Mouse (Mus musculus) T-helper 1 cell (primary cell): ENCODE data around the gene Arid4a.

Source experiments
- in situ Hi-C: fragments of 300-600 bp; cut with MboI, MseI; formaldehyde crosslinking; loops from one replicate; pipeline ENCODE4 v1.15.1; 2025; ENCODE audit warnings: high pct_unique_total_duplicates

The Arid4a gene

DNA sequence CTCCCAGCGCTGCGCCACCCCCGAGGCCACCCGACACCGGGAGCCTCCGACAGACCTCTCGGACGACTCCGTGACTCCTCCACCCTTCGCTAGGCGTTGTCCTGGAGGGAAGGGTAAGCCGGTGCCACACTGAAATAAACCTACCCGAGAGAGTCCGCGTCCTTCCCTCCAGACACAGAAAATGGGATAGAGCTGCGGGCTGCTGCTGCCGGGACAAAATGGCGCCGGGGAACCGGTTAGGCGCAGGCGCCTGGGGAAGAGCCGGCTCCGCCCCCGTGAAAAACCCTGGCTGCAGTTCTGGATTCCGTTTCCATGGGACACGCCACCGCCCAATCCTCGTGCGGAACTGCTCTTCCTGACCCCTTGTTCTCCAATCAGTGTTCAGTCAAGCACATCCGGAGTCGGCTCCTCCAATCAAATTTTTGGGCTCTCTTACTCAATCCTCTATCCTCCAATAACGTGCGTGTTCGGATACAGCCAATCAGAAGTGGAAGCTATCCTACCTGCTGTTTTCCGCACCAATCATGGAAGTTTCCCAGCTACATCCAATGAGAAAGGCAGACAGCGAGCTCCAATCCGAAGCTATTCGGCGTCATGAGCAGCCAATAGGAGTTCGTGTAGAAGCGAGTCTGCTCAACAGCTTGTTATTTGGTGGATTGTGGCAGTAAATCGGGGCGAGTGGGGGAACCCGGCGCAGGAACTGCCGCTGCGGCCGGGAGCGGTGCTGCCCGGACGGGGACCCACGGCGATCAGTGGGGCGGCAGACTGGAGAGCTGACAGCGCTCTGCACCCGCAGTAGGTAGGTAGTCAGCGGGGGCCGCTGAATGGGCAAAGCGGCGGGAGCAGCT is at the start of gene Arid4a:
Gene Arid4a, plus strand, starts transcription at position 628 of the 848 bp plus-strand sequence.
- in situ Hi-C loops: no loop called here

GRCm38 (mm10) chr12:70967581-70967980 is 48.2 kb upstream of the Arid4a start:
- in situ Hi-C loops: loop anchor here (25.0 kb wide), 1 partner anchor 1780 kb away; the partner anchor contains the start of genes Dnaaf2, Gm49383, Mgat2 and Rpl36al

DNA sequence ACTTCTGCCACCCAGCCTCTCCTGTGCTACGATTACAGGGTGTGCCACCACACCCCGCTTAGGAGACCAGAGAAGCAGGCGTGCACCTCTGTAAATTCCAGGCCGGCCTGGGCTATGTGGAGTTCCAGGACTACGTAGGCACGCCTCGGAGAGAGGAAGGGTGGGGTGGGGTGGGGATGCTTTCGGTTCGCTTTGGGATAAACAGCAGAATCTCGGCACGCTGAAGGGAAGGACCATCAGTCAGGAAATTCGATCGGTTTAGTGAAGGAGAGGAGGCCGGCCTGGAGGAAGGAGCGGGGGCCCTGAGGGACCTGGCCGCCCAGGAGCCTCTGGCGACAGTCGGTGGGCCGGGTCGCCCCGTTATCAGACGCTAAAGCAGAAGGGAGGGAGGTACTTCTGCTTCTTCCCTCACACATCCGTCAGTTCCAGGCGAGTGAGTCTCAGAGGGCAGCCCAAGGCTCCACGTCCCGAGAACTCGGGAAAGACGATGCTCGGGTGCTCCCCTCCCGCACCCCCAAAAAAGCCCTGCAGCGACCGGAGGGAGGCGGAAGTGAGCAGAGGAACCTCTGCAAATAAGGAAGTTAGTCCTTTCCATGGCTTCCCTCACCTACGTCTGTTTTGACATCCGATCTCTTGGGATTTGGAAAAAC is 47.5 kb upstream of the Arid4a start:
- in situ Hi-C loops: loop anchor here (25.0 kb wide), 1 partner anchor 1781 kb away; the partner anchor contains the start of genes Dnaaf2, Gm49383, Mgat2 and Rpl36al

DNA sequence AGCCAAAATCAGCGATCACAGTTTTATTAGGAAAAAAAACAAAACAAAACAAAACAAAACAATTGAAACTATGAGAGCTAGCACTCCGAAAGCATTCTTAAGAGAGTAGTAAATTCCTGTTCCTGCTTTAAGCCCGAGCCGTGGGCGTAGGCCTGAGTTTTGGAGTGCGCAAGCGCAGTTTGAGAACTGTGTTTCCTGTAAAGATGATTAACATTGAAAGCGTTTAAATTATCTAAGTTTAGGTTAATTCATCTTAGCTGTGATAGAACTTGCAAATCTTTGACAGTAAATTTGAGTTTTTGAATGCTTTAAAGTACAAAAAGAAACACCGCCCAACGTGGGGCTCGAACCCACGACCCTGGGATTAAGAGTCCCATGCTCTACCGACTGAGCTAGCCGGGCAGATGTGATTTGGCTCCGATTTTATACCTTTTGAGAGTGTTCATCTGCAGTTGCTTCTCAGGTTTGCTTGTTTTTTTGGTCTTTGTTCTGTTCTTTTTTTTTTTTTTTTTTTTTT is 46.9 kb upstream of the Arid4a start:
- in situ Hi-C loops: loop anchor here (25.0 kb wide), 1 partner anchor 1782 kb away; the partner anchor contains the start of genes Dnaaf2, Gm49383, Mgat2 and Rpl36al

- in situ Hi-C loops: loop anchor here (25.0 kb wide), 1 partner anchor 1782 kb away; the partner anchor contains the start of genes Dnaaf2, Gm49383, Mgat2 and Rpl36al
Measured at GRCm38 (mm10) chr12:70969485-70970184, 46.2 kb upstream of the Arid4a start.

DNA sequence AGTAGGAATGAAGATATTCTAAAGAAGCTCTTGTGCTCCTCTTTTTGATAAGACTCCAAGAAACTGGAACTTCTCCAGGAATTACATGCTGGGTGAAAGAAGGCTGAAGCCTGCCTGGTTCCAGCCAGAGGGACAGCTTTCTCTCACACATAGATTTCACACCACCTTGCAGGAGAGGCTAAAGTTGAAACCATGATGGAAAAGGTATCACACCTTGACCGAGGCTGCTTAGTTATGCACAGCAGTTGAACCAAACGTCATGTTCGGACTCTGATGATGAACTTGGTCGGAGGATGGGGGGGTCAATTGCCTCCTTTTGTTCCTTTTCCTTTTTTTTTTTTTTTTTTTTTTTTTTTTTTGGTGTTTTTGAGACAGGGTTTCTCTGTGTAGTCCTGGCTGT is 42.0 kb upstream of the Arid4a start:
- in situ Hi-C loops: loop anchor here (25.0 kb wide), 1 partner anchor 1787 kb away; the partner anchor contains the start of genes Dnaaf2, Gm49383, Mgat2 and Rpl36al

DNA sequence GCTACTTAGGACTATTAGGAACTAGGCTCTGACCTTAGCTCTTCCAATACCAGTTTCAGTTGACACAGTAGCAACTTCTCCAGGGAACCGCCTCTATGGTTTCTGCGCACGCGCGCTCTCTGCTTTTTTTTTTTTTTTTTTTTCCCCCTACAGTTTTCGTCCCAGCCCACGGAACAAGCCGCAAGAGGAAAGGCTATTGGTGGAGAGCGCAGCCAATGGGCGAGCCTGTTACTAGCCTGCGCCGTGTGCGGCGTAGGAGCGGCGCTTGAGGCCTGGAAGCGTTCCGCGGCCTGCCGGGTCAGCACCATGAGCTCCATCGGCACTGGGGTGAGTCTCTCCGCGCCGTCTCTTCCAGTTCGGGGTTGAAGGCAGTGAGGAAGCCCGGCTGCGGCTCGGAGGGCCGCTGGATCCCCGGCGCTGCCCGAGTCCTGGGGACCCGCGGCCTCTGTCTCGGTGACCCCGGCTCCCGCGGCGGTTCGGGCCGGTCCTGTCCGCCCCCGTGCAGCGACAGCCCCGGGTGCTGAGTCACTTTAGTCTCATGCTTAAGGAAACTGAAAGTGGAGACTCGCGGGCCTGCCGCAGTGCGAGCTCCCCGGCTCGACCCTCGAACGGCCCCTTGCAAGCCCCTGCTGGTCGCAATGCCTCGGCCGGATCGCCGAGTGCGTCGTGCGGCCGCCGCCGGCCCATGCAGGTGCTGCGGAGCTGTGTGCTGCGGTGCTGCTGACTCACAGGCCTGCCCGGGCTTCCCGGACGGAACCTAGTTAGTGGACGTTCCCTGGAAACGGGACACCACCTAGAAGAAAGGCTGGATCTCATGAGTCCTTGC is 41.1 kb upstream of the Arid4a start, which contains the start of gene Psma3:
Gene Psma3, plus strand, starts transcription at position 181 of the 826 bp plus-strand sequence.
- in situ Hi-C loops: loop anchor here (25.0 kb wide), 2 partner anchors 1662 to 1787 kb away; partner anchors contain the start of genes Dnaaf2, Gm49383, Mgat2 and Rpl36al

DNA sequence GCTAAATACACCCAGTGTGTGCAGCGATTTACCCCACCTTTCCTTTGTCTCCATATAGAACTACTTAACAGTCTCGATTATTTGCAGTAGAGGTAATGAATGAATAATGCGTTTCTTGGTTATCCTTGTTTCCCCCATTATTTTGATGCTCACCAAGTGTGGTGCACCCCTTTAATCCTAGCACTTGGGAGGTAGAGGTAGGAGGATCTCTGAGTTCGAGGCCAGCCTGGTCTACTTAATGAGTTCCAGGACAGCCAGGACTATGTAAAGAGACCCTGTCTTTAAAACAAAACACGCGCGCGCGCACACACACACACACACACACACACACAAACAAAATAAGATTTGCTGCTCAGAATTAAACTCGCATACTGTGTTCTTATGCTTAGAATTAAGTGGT is 40.4 kb upstream of the Arid4a start:
- in situ Hi-C loops: loop anchor here (25.0 kb wide), 1 partner anchor 1663 kb away; no protein-coding TSS in a partner anchor

GRCm38 (mm10) chr12:70975891-70976290 is 39.9 kb upstream of the Arid4a start:
- in situ Hi-C loops: loop anchor here (25.0 kb wide), 1 partner anchor 1664 kb away; no protein-coding TSS in a partner anchor

GRCm38 (mm10) chr12:70978345-70978744 is 37.4 kb upstream of the Arid4a start:
- in situ Hi-C loops: loop anchor here (25.0 kb wide), 1 partner anchor 1666 kb away; no protein-coding TSS in a partner anchor

- in situ Hi-C loops: loop anchor here (25.0 kb wide), 1 partner anchor 1673 kb away; no protein-coding TSS in a partner anchor
Measured at GRCm38 (mm10) chr12:70984855-70985550, 30.8 kb upstream of the Arid4a start.

- in situ Hi-C loops: loop anchor here (25.0 kb wide), 1 partner anchor 1685 kb away; no protein-coding TSS in a partner anchor
Measured at GRCm38 (mm10) chr12:70997225-70997624, 18.6 kb upstream of the Arid4a start.

DNA sequence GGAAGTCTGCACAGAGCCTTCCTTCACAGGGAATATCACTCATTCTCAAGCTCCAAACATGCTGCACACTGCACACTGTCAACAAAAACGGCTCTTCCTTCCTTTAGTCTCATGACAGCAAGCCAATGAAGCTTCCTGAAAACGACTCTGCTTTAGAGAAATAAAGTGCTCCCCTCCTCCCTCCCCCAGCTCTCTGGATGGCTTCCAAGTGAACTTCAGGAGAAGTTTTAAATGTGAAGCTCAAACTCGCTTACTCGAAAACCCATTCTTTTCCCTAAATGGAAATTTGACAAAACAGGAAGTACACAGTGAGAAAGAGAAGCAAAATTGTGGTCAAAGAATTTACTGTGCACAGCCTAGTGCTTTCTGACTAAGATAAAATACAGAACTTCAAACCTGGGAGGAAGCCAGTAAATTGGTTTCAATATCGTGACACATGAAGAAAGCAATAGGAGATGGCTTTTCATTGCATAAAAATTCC is 16.3 kb upstream of the Arid4a start:
- in situ Hi-C loops: loop anchor here (25.0 kb wide), 1 partner anchor 1687 kb away; no protein-coding TSS in a partner anchor

GRCm38 (mm10) chr12:71000344-71000743 is 15.4 kb upstream of the Arid4a start:
- in situ Hi-C loops: no loop called here

DNA sequence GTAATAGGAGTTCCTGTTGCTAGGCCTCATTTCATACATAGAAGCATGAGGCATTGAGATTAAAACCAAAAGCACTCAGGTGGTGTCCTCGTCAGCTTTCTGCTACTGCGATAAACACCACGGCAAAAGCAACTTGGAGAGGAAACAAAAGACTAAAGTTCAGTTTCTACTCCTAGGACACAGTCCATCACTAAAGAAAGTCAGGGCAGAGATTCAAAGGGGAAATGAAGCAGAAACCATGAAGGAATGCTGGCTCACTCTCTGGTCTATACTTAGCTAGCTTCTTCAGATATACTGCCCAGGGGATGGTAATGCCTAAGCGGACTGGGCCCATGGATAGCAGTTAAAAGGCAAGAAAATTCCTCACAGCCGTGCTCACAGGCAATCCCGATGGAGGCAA is 14.3 kb upstream of the Arid4a start:
- in situ Hi-C loops: no loop called here

DNA sequence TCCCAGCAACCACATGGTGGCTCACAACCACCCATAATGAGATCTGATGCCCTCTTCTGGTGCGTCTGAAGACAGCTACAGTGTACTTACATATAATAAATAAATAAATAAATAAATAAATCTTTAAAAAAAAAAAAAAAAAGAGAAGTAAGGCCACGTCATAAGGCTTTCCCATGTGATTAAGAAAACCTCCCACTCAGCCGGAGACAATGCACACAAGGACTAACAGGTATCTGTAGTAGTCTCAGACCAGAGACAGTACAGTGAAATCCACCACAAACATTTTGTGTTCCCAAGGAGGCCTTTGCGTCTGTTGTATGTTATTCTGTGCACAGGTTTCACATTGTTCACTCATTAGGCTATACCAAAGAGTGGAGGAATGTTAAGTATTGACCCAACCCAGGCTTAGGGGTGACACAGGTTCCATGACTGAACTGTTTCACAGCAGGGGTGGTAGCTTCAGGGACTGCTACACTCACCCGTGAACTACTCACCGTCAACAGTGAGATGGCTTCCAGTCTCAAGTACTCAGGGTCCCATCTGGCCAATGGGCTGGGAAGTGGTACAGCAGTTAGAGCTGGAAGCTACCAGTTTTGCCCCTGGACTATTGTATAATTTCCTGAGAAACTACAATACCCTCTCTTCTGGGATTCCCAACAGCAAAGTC is 11.9 kb upstream of the Arid4a start:
- in situ Hi-C loops: no loop called here

GRCm38 (mm10) chr12:71006141-71006540 is 9.6 kb upstream of the Arid4a start:
- in situ Hi-C loops: no loop called here

DNA sequence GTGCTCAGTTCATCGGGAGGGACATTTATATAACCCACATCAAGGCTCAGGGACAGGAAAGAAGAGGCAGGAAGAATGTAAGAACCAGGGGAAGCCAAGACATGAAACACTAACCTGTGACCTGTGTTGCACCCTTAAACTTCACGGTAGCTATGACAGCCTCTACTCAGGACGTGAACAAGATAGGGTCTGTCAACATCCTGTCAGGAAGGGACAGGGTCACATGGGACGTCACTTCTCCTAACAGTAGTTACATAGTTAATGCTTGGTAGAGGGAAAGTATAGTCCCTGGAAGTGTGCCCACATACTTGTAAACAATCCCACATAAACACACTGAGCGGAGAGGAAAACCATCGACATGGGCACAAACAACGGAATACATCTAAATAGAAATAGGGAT is 8.9 kb upstream of the Arid4a start:
- in situ Hi-C loops: no loop called here

GRCm38 (mm10) chr12:71009769-71010168 is 6.0 kb upstream of the Arid4a start:
- in situ Hi-C loops: no loop called here
